Mouse (Mus musculus): Measurements from ENCODE around the gene Spast.
"Not testable (repeated sequence)": the region's sequence is repeated elsewhere in the genome, so short reads cannot be mapped to it uniquely, and the experiment has no call there.

The Spast gene

DNA sequence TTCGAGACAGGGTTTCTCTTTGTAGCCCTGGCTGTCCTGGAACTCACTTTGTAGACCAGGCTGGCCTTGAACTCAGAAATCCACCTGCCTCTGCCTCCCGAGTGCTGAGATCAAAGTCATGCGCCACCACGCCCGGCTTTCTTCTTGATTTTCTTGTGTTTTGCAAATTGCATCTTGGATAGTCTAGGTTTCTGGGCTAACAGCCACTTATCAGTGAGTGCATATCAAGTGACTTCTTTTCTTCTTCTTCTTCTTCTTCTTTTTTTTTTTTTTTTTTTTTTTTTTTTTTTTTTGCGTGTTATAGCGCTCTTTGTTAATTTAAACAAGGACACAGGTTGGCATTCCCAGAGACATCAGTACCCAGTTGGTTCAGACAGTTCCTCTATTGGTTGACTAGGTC is 11.6 kb upstream of the Spast start:
- DNase-seq (ENCODE audit: low read depth, low spot score) = not testable (repeated sequence)

DNA sequence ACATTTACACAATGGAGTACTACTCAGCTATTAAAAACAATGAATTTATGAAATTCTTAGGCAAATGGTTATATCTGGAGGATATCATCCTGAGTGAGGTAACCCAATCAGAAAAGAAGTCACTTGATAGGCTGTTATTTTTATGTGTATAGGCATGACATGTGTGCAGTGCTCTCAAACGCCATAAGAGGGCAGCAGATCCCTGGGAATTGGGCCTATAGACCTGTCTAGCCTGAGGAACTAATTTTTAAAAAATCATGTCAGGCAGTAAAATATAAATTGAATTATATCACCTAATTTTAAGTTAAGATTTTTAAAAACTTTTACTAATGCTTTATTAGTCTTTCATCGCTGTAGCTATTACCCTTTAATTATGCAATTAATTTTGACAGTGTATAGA is 10.6 kb upstream of the Spast start:
- DNase-seq (ENCODE audit: low read depth, low spot score) = peak; percentile 76

DNA sequence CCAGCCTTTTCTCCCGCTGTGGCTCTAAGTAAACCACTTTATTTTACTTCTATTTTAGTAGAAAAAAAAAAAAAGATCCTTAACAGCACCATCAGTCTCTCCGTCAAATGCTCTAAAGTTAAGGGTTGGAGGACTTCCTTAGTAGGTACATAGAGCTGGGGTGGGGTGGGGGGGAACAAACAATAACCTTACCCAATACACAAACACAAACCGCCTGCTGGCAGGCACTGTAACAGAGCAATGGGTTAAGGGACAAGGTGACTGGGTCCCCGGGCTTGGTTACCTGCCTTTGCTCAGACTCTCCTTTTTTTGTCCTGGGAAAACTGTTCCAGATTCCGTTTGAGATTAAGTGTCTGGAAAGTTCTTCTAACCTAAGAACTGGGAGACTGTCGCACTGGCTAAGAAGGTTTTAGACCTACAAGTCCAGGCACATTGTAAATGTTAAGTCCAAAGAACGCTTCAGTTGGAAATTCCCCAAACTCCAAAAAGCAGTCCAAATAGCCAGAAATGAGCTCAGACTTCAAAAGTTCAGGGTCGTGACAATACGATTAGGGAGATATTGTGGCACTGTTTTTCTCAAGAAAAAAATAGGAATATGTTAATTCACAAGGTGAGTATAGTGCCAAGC is 7.6 kb upstream of the Spast start:
- no peak for DNase-seq (ENCODE audit: low read depth, low spot score)

DNA sequence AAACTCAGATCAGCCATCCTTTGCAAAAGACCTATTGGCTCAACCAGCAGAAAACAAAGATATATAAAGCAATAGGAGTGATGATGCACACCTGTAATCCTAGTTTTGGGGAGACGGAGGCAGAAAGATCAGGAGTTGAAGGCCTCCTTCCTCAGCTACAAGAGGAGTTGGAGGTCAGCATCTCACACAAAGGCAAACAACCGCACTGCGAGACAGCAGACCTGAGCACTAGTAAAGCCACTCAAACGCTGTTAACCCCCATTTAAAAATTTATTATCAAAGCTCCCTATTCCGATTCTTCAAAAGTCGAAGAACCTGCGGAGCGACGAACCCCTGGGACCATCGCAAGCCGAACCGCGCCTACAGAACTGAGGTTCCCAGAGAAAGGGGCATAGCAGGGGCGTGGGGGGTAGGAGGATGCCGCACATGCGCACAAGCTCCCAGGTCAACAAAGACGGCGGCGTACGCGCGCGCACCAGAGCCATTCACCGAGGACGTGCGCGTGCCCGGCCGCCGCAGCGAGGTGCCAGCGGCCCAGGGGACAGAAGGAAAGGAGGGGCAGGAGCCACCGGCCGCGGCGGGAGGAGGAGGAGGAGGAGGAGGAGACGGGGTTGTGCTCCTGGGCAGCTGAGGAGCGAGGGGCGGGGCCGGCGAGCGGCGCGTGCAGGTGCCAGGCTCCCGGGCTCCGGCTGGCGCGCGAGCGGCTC is 409 bp upstream of the Spast start:
- DNase-seq (ENCODE audit: low read depth, low spot score) = peak; percentile 96

DNA sequence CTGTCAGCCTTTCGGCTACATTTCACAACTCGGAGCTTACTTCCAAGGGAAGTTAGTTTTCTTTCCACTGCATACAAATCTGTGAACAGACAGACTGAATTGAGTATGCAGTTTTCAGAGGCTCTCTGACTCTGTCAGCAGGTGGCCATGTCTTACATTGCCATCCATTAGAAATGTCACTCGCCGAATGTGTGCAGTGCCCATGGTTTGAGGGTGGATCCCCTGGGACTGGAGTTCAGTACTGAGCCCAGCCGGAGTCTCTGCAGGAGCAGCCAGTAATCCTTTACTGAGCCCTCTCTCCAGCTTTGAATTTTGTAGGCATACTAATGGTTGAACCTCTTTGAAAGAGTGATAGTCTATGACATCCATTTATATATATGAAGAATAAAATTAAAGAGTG is 2.4 kb downstream of the Spast start:
- DNase-seq (ENCODE audit: low read depth, low spot score) = no peak

DNA sequence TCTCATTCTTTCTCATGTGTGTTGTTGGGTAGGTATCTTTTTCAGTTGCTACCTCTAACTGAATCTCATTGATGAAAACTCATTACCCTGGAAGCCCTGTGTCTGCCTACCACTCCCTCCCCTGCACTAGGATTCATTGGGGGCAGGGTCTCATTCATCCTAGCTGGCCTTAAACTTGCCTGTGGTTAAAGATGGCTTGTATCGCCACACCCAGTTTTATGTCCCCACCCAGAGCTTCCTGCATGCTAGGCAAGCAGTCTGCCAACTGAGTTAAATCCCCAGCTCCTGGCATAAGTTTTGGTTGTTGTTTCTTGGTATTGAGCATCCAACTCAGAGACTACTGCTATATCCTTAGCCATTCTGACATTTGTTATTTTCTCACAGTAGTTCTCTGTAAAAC is 24.8 kb downstream of the Spast start:
- DNase-seq (ENCODE audit: low read depth, low spot score) = no peak

DNA sequence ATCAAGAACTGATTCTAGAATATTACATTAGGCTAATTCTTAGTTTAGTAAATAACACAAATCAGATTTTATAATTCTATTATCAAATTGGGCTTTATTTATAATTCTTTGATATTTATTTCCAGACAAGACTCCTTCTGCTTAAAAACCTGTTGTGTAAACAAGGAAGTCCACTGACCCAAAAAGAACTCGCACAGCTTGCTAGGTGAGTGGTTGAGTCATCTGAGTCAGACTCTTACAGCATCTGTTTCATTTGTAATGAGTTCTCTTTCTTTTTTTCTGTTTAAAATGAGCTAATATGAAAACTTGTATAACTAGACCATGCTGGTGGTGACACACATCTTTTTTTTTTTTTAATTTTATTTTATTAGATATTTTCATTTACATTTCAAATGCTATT is 38.1 kb downstream of the Spast start:
- DNase-seq (ENCODE audit: low read depth, low spot score) = no peak

DNA sequence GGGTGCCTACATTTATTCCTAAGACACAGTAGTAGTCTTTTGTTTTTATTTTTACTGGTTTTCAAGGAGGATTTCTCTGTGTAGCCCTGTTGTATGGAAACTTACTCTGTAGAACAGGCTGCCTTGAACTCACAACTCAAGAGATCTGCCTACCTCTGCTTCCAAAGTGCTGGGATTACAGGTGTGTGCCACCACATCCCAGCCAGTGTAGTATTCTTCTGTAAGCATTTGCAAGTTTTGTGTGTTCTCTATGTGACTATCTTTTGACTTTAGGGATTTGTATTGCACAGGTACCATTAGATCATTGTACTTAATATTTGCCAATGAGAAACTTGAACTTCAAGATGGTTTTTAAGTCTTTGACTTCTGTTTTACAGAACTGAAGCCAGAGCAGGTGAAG is 47.9 kb downstream of the Spast start:
- no peak for DNase-seq (ENCODE audit: low read depth, low spot score)

DNA sequence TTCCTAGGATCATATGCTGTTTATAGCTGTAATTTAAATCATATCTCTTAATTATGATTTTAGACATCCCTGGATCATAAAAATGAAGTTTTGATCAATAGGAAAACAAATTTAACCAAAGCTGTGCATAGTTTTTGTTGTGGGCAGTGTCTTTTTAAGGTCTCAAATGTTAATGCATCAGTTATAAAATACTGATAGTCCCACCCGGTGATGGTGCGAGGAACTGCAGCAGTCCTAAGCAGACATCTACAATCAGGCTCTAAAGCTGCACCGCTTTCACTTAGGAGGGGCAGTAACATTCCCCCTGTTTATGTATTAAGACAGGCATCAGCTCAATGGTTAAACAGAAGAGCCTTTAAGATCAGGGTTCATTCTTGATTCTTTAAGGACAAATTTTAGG is 51.1 kb downstream of the Spast start:
- DNase-seq (ENCODE audit: low read depth, low spot score) = peak; percentile 26

DNA sequence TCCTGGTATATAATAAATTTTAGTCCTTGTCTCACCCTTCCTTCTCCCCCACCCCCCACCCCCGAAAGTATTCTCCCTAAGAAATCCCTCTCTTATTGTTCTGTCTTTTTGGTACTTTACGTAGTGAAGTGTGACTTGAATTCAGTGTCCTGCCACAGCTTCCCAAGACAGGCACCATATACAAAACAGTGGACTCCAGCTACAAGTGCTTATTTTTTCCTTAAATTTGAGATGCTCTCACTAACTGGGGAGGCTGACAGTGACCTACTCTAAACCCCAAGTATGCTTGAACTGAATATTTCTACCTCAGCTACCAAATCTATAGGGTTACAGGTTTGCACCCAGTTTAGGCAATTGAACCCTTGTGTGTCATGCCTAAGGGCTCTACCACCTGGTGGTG is 55.6 kb downstream of the Spast start:
- no peak for DNase-seq (ENCODE audit: low read depth, low spot score)

DNA sequence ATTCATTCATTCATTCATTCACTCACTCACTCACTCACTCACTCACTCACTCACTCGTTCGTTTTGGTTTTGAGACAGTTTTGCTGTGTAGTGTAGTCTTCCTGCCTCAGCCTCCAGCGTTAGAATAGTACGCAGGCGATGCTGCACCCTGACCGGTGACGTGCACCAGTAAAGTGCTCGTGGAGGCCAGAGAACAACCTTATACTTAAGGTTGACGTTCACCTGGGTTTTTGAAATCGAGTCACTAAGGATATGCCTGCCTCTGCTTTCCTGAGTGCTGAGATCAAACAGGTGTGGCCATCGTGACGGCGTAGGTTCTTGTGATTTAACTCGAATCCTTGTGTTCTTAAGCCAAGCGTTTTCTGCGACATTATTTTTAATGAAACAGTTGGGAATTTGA is 56.1 kb downstream of the Spast start:
- peak; percentile 58 for DNase-seq (ENCODE audit: low read depth, low spot score)

DNA sequence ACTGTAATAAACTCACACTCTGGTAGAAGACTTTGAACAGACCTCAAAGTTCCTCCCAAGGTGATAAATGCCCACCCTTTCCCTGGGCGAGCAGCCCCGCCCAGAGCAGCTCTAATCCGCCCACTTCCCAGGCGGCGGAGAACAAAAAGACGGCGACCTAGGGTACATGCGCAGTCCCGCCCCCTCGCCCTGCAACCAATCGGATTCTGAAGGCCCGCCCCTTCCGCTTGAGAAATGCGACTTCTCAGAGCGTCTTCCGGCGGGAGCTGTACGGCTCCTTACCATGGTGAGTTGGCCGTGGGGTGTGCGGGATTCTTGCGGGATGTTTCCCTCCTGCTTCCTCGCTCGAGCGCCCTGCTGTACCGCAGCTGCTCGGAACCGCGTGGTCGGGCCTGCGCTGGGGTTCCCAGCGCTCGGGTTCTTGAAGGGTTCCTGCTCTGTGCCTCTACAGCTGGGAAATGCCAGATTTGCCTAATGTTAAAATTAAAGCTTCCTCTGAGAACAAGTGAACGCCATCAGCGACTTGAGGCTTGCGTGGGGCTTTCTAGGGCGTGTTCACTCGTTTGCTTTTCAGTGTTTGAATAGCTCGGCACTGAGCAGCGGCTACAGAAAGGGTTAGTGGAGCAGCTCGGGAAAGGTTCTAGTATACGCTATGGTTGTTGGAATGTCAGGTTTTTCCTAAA is 56.7 kb downstream of the Spast start, which contains the start of gene Slc30a6:
TSS of gene Slc30a6 (plus strand) at position 226 of the 683 bp plus-strand sequence.
- DNase-seq (ENCODE audit: low read depth, low spot score) = peak; percentile 98

DNA sequence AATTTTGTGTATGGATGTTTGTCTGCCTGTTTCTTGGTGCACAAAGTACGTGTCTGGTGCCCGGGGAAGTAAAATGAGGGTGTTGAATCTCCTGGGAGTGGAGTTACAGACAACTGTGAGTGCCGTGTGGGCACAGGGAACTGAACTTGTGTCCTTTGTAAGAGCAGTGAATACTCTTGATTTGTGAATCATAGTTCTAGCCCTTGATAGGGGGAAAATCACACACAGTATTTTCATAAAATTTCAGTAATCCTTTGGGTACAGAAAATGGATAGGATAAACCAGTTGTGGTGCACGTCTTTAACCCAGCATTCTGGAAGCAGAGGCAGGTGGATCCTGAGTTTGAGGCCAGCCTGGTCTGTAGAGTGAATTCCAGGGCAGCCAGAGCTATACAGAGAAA is 58.0 kb downstream of the Spast start:
- DNase-seq (ENCODE audit: low read depth, low spot score) = peak; percentile 19

DNA sequence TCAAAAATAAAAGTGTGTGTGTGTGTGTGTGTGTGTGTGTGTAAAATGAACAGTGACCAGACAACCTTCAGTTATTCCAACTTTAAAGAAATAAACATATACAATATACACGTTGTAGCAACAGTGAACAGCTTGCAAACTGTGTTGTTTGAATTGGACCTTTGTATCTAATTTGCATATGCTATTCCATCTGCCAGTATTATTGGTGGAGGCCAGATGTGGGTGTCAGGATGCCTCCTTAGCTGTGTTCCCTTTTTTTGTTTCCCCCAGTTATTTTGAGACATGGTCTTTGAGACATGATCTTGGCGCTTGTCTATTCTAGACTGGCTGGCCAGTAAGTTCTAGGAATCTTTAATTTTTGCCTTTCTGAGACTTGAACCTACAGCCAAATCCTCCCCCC is 58.4 kb downstream of the Spast start:
- peak; percentile 45 for DNase-seq (ENCODE audit: low read depth, low spot score)

DNA sequence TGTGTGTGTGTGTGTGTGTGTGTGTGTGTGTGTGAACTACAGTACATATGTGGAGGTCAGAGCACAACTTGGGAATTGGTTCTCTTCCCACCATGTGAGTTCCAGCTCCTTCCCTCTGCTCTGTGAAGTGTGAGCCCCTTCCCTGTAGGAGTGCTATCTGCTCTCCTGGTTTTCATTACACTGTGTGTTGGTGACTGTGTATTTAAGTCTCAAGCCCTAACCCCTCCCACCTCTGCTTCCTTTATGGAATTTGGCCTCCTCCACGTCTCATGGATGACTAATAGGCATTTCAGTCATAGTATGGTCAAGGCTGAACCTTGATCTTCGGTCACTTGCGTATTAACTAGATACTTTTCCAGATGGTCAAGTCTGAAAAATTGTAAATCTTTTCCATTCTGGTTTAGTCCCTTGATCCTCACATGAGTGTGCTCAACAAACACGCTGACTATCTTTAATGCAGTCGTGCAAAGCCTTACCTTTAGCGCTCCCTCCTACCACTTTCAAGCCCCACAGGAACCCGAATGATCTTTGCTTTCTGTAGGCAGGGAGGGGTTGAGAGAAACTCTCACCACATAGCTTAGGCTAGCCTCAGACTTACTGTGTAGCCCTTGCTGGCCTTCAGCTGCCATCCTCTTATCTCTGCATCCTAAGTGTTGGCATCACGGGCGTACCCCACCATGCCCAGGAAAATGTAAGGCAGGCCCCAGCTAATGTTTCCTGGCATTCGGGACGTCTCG is 63.9 kb downstream of the Spast start:
- DNase-seq (ENCODE audit: low read depth, low spot score) = no peak

DNA sequence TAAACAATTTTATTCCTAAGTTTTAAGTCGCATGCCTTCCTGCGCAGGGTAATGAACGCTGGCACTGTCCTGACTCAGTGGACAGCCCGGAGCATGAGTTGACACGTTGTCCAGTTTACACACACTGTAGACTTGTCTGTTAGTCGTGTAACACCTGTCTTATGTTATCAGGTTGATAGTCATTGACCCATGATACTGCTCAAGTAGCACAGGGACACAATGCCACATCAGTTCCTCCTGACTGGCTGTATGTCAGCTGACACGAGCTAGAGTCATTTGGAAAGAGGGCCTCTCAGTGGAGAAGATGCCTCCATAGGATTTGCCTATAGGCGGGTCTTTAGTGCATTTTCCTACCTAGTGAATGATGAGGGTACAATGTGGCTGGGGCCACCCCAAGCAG is 67.7 kb downstream of the Spast start:
- DNase-seq (ENCODE audit: low read depth, low spot score) = no peak

DNA sequence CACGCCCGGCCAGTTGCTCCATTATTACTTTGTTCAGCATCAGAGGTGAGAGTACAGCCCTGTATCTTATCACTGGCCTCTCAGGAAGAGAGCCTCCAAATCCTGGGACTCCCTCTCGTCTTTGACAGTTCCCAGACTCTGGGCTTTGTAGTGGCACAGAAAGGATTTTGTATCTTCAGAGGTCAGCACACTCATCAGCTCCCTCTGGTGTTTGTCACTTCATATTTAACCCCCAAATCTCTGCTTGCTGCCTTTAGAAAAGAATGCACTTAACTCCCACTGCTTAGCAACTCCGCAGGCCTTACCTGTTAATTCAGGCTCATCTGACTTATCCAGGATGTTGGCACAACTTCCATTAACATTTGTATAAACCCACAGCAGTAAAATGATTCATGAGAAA is 70.9 kb downstream of the Spast start:
- DNase-seq (ENCODE audit: low read depth, low spot score) = peak; percentile 22

DNA sequence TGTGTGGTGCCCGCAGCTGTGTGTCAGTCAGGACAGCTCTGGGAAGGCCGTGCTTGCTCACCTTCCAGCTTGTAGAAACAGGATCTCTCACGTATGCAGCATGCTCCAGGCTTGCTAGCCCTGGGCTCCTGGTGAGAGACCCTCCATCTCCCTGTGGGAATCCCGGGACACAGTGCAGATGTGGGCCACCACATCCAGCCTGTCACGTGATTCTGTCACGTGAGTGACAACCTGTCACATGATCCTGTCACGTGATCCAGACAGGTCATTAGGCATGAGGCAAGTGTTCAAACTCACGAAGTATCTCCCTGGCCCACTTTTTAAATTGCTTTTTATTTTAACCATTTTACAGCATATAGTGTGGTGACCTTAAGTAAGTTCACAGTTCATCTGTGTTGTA is 74.5 kb downstream of the Spast start:
- no peak for DNase-seq (ENCODE audit: low read depth, low spot score)

DNA sequence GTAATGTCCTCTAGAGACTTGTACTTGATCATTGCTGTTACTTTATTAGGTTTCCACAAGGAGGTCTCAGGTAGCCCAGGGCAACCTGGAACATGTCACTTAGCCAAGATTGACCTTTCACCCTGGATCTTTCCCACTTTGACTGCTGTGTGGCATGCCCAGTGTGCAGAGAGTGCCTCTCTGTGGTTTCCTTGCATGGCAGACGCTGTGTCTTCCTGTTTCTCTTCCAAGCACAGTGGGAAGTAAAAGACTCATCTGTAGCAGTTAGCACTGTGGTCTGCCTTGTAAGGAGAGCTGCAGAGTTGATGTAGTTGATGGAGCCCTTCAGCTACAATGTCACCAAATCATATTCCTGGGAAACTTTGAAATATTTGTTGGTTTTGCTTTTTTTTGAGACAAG is 75.9 kb downstream of the Spast start:
- no peak for DNase-seq (ENCODE audit: low read depth, low spot score)

DNA sequence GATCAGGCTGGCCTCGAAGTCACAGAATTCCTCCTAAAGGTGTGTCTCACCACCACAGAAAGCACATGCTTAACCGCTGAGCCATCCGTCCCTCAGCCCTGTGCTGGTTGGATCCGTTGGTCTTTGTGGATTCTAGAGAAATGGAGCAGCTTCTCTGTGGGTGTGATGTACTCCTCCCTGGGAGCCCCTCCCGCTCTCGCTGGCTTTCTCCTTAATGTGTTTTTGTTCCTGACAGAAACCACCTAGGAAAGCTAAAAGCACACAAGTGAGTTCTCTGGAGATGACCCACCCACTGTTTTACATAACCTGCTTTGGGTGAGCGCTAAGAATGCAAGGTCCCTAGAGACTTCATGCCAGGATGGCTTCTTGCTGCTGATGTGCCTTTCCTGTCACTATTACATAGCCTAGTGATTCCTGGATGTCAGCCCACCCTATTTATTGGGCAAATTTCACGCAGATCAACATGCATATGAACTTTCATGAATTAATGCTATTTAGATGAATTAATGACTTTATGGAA is 78.1 kb downstream of the Spast start:
- DNase-seq (ENCODE audit: low read depth, low spot score) = peak; percentile 17

DNA sequence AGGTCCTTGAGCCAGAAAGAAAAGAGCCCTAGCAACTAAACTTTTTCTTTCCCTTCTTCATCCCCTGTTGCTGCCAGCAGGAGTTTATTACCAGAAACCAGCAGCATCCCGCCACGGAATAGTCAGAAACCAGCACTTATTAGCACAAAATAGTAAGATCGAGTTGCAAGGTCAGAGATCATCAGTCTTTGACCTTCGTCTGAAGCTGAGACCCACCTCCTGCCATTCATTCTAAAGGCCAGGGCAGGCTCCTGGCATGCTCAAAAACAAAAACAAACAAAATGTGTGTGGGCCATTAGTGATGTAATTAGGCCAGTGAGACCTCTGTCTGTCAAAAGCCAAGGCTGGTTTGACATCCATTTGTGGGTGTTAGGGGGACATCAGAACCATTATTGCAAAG is 79.4 kb downstream of the Spast start:
- DNase-seq (ENCODE audit: low read depth, low spot score) = no peak

DNA sequence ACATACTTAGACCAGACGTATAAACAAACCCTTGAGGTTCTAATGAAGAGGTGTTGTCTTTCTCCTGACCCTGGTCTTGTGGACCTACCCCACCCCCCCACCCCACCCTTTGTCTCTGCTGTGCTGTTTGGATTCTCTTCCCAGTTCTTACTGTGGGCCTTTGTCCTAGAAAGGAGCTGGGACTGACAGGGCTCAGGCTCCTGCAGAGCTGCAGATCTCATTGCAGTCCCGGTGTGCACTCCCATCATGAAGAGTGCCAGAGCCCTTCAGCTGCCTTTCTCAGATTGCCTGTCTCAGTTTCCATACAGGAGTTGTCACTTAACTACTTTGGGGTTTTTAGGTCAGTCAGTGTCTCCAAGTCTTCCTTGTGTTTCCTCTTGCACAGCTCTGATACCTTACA is 81.9 kb downstream of the Spast start:
- no peak for DNase-seq (ENCODE audit: low read depth, low spot score)
